Mouse (Mus musculus) thymus, postnatal 25 days (tissue): ENCODE measurements around the gene Olfr473.
"Not testable (repeated sequence)": the region's sequence is repeated elsewhere in the genome, so short reads cannot be mapped to it uniquely, and the experiment has no call there.

Experiments used
- DNase-seq: peaks from one replicate; pipeline ENCODE4 v3.0.0; 2022

Gene Olfr473

GRCm38 (mm10) chr7:107930146-107930545, at the start of gene Olfr473:
Olfr473 (plus strand) TSS chr7:107930446.
- no peak for DNase-seq

GRCm38 (mm10) chr7:107897602-107898001, 32.6 kb upstream of the Olfr473 start, which contains the start of gene Olfr472:
Olfr472 (plus strand) TSS chr7:107897902.
- no peak for DNase-seq

GRCm38 (mm10) chr7:107952539-107952938, 22.3 kb downstream of the Olfr473 start:
- DNase-seq = not testable (repeated sequence)

- no peak for DNase-seq
Measured at GRCm38 (mm10) chr7:107954343-107954742, 24.1 kb downstream of the Olfr473 start, which contains the start of gene Olfr474. Olfr474 (plus strand) TSS chr7:107954643.

DNA sequence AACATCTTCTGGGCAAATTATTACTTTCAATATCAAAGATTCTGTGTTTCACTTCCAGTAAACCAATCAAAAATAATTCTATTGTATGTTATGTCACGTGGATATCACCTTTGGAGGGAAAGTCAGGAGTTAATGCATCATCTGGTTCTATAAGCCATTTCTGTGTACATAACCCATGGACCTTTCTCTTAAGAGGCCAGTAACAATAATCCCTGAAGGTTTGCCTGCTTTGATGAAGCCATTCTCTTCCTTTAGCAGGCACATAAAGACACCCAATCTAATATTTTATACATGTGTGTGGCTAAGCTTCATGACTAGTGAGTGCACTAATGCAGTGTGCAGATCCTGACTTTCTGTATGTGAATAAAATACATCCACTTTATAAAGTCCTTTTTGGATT, 34.3 kb downstream of the Olfr473 start, which contains the start of gene Olfr476:
Olfr476 (plus strand) TSS at position 301 of the 400 bp plus-strand sequence.
- DNase-seq = no peak
